Mouse (Mus musculus): ENCODE results near the gene Cyp2c23. TPM values are rescaled to one million over a fixed set of nuclear protein-coding genes. Genes with fewer than 3 reads are reported as not detected.

Cyp2c23 gene
- polyA plus RNA-seq, 1 experiment: 48.7 TPM

DNA sequence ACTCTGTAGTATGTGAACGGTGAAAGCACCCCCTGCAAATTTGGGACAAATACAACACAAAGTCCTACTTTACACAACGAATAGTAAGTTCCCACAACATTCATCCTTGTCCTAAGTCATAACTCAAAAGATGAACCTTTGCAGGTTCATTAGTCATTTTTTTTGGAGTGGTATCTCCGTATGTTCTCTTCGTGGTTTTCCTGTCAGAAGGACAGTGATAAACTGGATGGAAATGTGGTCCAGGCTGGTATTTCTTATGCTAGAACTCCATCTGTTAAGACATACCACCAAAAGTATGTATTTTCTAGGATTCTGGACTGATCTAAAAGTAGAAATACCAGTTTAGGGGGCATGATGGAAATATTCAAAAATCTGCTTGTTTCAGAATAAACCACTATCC lies 39.2 kb upstream of the Cyp2c23 start:
- Histone ChIP-seq H3K4me3 (ENCODE audit: insufficient read depth, low read depth, low read length) (peak overlapping the region; percentile 34), H3K36me3 (ENCODE audit: control insufficient read depth, insufficient read depth, low read length) (peaks cover 1% of the 10 kb centered on the region), H3K27me3 (replicated peaks; ENCODE audit: control insufficient read depth, insufficient read depth, low read length) (no peaks in the 10 kb centered on the region), H3K4me1 (ENCODE audit: control insufficient read depth, insufficient read depth, low read length) (peaks cover 11% of the 10 kb centered on the region), H3K27ac (ENCODE audit: insufficient read depth, low read depth, low read length) (peak overlapping the region; percentile 67)
- no peak for DNase-seq
- no peak for TF ChIP-seq POLR2A (IDR thresholded peaks at IDR 0.05; ENCODE audit: low read depth, low read length)
- no peak for TF ChIP-seq CTCF (conservative IDR thresholded peaks at IDR 0.05; ENCODE audit: insufficient read depth, insufficient read length, low read depth, low read length)
- 50% methylated on average over 4 of the region's 4 CpGs for WGBS

DNA sequence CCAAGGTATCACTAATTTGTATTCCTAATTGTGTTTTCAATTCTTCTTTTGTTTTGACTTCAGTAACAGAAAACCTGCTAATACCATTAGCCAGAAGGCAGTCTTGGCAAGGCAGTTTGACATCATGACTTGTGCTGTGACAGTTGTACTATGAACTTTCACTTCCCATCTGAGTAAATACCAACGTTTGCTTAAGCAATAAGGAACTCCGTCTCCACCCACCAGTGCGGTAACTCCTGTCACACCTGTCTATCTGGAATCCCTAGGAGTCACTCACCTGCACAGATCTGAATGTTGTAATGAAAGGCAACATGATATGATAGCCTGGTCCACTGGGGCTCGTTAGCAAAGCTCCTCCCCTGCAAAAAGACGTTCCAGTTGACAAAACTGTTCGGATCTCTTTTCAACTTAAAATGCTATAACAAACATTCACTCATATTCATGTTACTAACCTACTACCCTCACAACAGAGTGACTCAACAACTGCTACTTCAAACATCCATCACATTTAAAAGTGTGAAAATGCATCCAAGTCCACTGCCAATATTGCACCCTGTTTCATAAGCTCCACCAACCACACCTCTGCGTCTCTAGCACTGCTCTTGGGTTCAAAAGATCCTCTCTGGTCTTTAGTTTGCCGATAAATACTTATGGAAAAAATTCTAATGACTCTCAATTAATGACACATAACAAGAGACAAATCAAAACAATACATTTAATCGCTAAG lies 38.5 kb upstream of the Cyp2c23 start:
- TF ChIP-seq CTCF (conservative IDR thresholded peaks at IDR 0.05; ENCODE audit: insufficient read depth, insufficient read length, low read depth, low read length) (no peak), POLR2A (IDR thresholded peaks at IDR 0.05; ENCODE audit: low read depth, low read length) (no peak)
- peak; percentile 77 for DNase-seq
- WGBS: 45% methylated on average over 9 of the region's 9 CpGs
- Histone ChIP-seq H3K36me3 (ENCODE audit: control insufficient read depth, insufficient read depth, low read length) (peaks cover 5% of the 10 kb centered on the region; the same call in 1 of the 2 replicates), H3K4me3 (ENCODE audit: insufficient read depth, low read depth, low read length) (peak overlapping the region; percentile 12; the same call in 1 of the 2 replicates), H3K27ac (ENCODE audit: insufficient read depth, low read depth, low read length) (peak overlapping the region; percentile 65), H3K4me1 (ENCODE audit: control insufficient read depth, insufficient read depth, low read length) (peaks cover 11% of the 10 kb centered on the region), H3K27me3 (replicated peaks; ENCODE audit: control insufficient read depth, insufficient read depth, low read length) (no peaks in the 10 kb centered on the region)

DNA sequence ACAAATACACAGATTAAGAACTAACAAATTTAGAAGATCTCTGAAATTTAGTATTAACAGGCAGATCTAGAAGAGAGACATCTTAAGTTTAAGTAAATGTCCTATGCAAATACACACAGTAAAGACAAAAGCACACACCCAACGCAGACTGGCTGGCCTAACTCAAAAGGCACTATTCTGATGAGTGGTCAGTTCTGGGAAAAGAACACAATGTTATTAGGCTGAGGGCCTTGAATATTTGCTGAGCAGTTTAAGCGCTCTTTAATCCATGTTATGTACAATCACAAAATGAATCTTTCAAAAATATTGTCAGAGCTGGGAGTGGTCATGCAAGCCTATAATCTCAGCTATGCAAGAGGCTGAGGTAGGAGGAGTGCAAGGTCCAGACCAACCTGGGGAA lies 35.7 kb upstream of the Cyp2c23 start:
- Histone ChIP-seq H3K27ac (ENCODE audit: insufficient read depth, low read depth, low read length) (peak overlapping the region; percentile 52; the same call in 1 of the 2 replicates), H3K27me3 (replicated peaks; ENCODE audit: control insufficient read depth, insufficient read depth, low read length) (no peaks in the 10 kb centered on the region), H3K4me1 (ENCODE audit: control insufficient read depth, insufficient read depth, low read length) (peaks cover 8% of the 10 kb centered on the region), H3K36me3 (ENCODE audit: control insufficient read depth, insufficient read depth, low read length) (peaks cover 7% of the 10 kb centered on the region; the same call in 1 of the 2 replicates), H3K4me3 (ENCODE audit: insufficient read depth, low read depth, low read length) (no peak overlapping the region)
- 61% methylated on average over 2 of the region's 2 CpGs for WGBS
- TF ChIP-seq CTCF (conservative IDR thresholded peaks at IDR 0.05; ENCODE audit: insufficient read depth, insufficient read length, low read depth, low read length) (no peak), POLR2A (IDR thresholded peaks at IDR 0.05; ENCODE audit: low read depth, low read length) (no peak)
- DNase-seq: peak; percentile 35

DNA sequence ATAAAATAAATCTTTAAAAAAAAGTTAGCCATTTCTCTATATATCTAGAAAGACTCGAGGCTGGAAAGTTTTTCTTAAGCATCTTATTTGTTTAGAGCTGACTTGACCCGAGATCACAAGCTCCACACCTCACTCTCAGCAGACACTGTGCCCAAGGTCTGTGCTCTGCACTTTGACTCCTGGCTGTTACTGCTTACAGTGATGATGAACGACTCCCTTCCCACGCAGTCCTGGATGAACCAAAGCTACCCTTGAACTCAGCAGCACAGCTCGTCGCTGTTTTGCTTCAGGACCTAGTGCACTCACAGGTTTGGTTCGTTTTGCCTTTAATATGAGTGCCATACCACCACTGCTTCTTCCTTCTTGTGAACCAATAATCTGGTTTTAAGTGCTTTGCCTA lies 34.8 kb upstream of the Cyp2c23 start:
- Histone ChIP-seq H3K27ac (ENCODE audit: insufficient read depth, low read depth, low read length) (peak overlapping the region; percentile 75; the same call in 1 of the 2 replicates), H3K36me3 (ENCODE audit: control insufficient read depth, insufficient read depth, low read length) (peaks cover 7% of the 10 kb centered on the region; the same call in 1 of the 2 replicates), H3K4me1 (ENCODE audit: control insufficient read depth, insufficient read depth, low read length) (peaks cover 8% of the 10 kb centered on the region), H3K27me3 (replicated peaks; ENCODE audit: control insufficient read depth, insufficient read depth, low read length) (no peaks in the 10 kb centered on the region), H3K4me3 (ENCODE audit: insufficient read depth, low read depth, low read length) (no peak overlapping the region)
- peak; percentile 86 for DNase-seq
- 49% methylated on average over 7 of the region's 7 CpGs for WGBS
- TF ChIP-seq POLR2A (IDR thresholded peaks at IDR 0.05; ENCODE audit: low read depth, low read length) (no peak), CTCF (conservative IDR thresholded peaks at IDR 0.05; ENCODE audit: insufficient read depth, insufficient read length, low read depth, low read length) (no peak)

DNA sequence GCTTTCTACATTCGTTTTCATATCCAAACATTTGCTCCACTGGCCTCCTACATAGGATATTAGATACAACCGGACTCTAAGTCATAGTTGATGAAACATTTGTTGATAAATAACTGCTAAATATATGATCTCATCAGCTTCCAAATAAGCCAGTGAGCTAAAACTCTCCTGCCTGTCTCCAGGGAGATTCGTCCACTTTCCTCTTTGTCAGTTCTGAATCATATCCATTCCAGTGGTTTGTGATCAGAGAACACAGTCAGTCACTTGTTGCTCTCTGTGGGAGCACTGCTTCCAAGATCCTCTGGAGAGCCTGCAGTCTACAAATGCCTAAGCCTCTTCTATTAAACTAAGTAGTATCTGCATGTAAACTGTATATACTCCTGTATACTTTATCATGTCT lies 31.2 kb upstream of the Cyp2c23 start:
- H3K27me3 ChIP-seq (replicated peaks; ENCODE audit: control insufficient read depth, insufficient read depth, low read length): no peaks in the 10 kb centered on the region
- H3K4me1 ChIP-seq (ENCODE audit: control insufficient read depth, insufficient read depth, low read length): peaks cover 10% of the 10 kb centered on the region; the same call in 1 of the 2 replicates
- DNase-seq: no peak
- peaks cover 7% of the 10 kb centered on the region; the same call in 1 of the 2 replicates for H3K36me3 ChIP-seq (ENCODE audit: control insufficient read depth, insufficient read depth, low read length)
- no peak overlapping the region for H3K4me3 ChIP-seq (ENCODE audit: insufficient read depth, low read depth, low read length)
- 83% methylated on average over 3 of the region's 3 CpGs for WGBS
- no peak overlapping the region for H3K27ac ChIP-seq (ENCODE audit: insufficient read depth, low read depth, low read length)
- TF ChIP-seq POLR2A (IDR thresholded peaks at IDR 0.05; ENCODE audit: low read depth, low read length): no peak
- TF ChIP-seq CTCF (conservative IDR thresholded peaks at IDR 0.05; ENCODE audit: insufficient read depth, insufficient read length, low read depth, low read length): no peak

DNA sequence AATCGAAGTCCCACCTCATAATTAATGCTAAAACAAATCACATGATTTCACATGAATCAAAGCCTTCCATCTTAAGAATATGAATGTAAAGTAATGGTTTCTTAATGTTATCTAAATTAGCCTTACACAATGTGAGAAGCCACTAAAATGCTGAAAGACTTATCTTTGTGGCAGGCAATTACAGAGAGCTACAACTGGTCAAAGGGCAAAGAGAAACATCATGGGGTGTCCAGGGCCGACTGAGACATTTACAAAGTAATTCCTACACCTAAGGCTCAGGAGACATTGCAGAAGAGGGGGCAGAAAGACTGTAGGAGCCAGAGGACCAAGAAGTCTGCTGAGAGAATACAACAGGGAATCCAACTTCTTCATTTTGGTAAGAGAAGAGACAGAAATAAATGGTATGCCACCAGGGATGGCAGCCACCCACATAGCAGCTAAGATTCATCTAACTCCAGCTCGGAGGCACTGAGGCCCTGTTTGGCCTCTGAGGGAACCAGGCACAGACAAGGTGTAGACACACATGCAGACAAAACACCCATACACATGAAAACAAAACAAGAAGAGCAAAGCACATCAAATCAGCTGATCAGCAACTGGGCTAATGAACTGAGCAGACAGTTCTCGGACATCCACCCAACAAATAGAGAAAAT lies 26.3 kb upstream of the Cyp2c23 start:
- Histone ChIP-seq H3K36me3 (ENCODE audit: control insufficient read depth, insufficient read depth, low read length) (peaks cover 5% of the 10 kb centered on the region; the same call in 1 of the 2 replicates), H3K27ac (ENCODE audit: insufficient read depth, low read depth, low read length) (peak overlapping the region; percentile 94), H3K27me3 (replicated peaks; ENCODE audit: control insufficient read depth, insufficient read depth, low read length) (no peaks in the 10 kb centered on the region), H3K4me1 (ENCODE audit: control insufficient read depth, insufficient read depth, low read length) (peaks cover 6% of the 10 kb centered on the region; the same call in 1 of the 2 replicates), H3K4me3 (ENCODE audit: insufficient read depth, low read depth, low read length) (peak overlapping the region; percentile 30; the same call in 1 of the 2 replicates)
- 55% methylated on average over 4 of the region's 4 CpGs for WGBS
- no peak for TF ChIP-seq POLR2A (IDR thresholded peaks at IDR 0.05; ENCODE audit: low read depth, low read length)
- no peak for TF ChIP-seq CTCF (conservative IDR thresholded peaks at IDR 0.05; ENCODE audit: insufficient read depth, insufficient read length, low read depth, low read length)
- DNase-seq: peak; percentile 49

DNA sequence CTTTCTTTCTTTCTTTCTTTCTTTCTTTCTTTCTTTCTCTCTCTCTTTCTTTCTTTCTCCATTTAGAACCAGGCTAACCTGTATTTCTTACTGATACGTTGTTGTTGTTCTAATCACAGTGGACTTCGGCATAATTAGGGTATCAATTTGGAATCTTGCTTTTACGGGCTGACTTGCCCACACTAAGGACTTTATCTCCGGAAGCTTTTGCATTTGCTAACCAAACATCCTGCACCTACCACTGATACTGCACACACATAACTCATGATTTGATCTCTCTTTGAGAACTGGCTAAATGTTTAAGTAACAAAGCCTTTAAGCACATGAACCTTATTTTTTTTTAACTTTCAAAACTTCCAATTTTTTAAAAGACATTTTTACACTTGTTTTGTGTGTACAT lies 21.4 kb upstream of the Cyp2c23 start:
- Histone ChIP-seq H3K4me3 (ENCODE audit: insufficient read depth, low read depth, low read length) (no peak overlapping the region), H3K27me3 (replicated peaks; ENCODE audit: control insufficient read depth, insufficient read depth, low read length) (no peaks in the 10 kb centered on the region), H3K36me3 (ENCODE audit: control insufficient read depth, insufficient read depth, low read length) (peaks cover 6% of the 10 kb centered on the region; the same call in 1 of the 2 replicates), H3K27ac (ENCODE audit: insufficient read depth, low read depth, low read length) (no peak overlapping the region), H3K4me1 (ENCODE audit: control insufficient read depth, insufficient read depth, low read length) (peaks cover under 1% of the 10 kb centered on the region; the same call in 1 of the 2 replicates)
- DNase-seq: no peak
- TF ChIP-seq POLR2A (IDR thresholded peaks at IDR 0.05; ENCODE audit: low read depth, low read length): no peak
- TF ChIP-seq CTCF (conservative IDR thresholded peaks at IDR 0.05; ENCODE audit: insufficient read depth, insufficient read length, low read depth, low read length): no peak
- 65% methylated on average over 4 of the region's 4 CpGs for WGBS
